Mouse (Mus musculus) adrenal gland, postnatal 4 days (tissue): ENCODE measurements at regions not wholly inside any gene's neighbourhood (a gene's known extent, or its start where the extent isn't known, plus 50 kb on each side); places are given as distances from the start of the nearest gene placed in this dataset.

Experiments
- DNase-seq, 2 experiments: peaks; one replicate each; pipeline ENCODE4 v3.0.0; 2021 to 2022; ENCODE audit warnings: low spot score in 2 of 2, mixed read lengths in 2 of 2

DNA sequence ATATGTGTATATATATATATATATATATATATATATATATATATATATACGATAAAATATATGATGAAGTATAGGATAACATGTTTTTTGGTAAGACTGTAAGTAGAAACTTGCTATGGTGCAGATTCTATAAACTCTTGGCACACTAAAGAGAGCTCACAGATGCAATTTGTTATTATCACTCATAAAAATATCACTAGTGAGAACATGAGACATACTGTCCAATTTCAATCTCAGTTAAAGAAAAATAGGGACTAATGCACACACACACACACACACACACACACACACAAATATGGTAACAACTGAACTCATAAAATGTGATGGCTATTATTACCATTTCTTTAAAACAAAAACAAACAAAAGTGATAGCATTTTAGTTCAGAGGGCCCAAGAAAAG is 292.0 kb downstream of the Cd47 start:
- no peak for DNase-seq

DNA sequence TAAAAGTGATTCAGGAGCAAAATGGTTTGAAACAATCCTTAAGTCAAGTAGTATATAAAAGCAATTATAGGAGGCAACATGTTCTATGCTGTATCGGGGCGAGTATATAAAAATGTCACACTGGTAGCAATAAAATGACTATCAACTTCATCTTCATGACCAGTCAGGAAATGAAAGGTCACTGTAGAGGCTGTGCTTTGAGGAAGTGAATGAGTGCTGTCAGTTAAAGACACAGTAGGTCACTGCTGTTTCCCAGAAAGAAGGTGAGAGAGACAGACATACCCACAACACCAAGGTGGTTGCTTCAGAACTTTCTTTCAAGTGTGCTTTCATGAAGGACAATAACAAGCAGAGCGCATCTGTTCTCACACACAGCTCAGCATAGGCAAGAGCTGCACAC is 292.4 kb downstream of the Cd47 start:
- DNase-seq, result no peak

DNA sequence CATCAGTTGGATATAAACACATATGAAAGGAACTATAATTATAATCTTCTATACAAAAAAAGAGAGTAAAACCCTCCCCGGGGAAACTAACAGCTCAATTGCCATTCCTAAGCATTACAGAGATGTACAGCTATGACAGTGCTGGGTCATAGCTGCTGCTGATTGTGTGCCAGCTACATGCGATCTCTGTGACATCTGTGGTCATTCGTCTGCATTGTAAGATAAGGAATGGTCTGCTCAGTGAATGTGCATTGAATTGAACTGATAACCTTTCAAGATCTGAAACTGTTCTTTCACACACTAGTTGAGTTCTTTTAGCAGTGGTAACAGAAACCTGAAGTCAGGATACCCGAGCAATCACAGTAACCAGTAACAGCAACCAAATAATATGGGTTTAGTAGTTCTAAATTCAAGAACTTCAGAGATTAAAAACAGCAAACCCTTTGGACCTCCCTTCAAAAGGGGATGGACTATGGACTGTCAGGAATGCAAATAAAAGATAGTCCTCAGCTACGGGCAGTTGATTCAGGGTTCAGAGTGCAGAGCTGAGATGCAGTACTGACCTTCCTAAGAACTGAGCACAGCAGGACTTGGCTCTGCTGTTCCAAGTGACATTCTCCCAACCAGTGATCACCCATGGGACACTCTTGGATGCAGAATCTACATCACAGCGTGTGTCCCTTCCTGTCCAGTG is 295.7 kb downstream of the Cd47 start:
- DNase-seq, result no peak

DNA sequence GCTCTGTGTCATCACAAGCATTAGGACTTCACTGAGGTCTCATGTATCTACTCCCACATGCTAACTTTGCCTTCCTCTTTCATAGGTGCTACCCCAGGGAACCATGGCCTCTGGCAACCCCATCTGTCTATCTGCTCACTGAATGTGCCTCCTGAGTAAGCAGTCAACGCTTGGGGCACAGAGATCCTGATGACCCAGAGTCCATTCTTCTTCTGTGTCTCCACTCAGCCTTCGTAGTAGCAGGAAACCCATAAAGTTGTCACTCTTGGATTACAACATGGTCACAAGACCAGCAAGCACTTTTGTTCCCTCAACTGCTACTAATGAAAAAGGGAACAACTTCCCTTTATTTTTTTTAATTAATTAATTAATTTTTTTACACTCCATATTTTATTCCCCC is 296.2 kb downstream of the Cd47 start:
- DNase-seq, result no peak

- no peak for DNase-seq
Measured at GRCm38 (mm10) chr16:50103340-50103739, 303.0 kb downstream of the Cd47 start.

- no peak for DNase-seq
Measured at GRCm38 (mm10) chr16:50118150-50118549, 314.0 kb downstream of the Bbx start.

DNA sequence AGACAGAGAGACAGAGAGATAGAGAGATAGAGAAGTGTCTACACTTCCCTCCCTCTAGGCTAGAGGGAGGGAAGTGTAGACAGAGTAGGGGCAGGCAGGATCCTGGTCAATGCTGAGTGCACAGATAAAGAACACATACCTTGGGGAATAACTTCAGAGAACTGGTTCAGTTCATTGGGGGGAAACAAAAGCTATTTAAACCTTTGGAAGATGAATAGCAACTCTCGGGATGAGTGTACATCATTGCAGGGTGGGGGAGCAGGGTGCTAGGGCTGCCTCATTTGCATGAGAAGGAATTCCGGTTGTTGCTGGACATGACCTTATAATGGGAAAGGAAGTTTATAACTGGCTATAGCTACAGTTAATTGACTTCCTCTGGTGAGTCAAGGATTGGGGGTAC is 309.7 kb downstream of the Bbx start:
- no peak for DNase-seq

DNA sequence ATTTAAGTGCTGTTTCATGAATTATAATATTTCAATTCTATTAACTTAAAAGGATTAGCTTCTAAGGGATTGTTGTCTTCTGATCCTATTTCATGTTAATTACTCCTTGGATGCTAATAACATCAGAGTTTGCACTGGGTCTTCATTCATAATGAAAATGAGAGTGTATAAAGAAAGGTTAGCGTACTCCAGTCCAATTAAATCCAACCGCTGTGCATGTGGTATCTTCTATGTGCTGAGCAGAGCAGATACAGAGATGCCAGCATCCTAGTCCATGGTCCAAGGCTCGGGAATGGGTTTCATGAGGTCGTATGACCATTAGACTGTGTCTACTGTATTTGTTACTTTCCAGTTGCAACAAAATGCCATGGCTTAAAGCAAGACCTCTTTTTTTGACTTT is 307.5 kb downstream of the Bbx start:
- no peak for DNase-seq

- no peak for DNase-seq
Measured at GRCm38 (mm10) chr16:50125564-50125963, 306.6 kb downstream of the Bbx start.

GRCm38 (mm10) chr16:50131406-50131805 is 300.8 kb downstream of the Bbx start:
- DNase-seq, result no peak
